Mouse (Mus musculus) intestine, embryonic 16.5 days (tissue): Measurements from ENCODE around the gene Gm21822. TPM values are rescaled to one million over a fixed set of nuclear protein-coding genes. Genes with fewer than 3 reads are reported as not detected.
"Not testable (repeated sequence)": the region's sequence is repeated elsewhere in the genome, so short reads cannot be mapped to it uniquely, and the experiment has no call there.

ENCODE experiments used
- ATAC-seq: fragments of 200-750 bp; cut with Nextera tagmentation; 2 replicates; pipeline ENCODE4 v1.8.0; 2017; ENCODE audit warnings: moderate TSS enrichment, moderate library complexity
- H3K27ac ChIP-seq: fragments of 300-500 bp; sonication (generic); 2 replicates; pipeline ENCODE4 v1.5.1; 2014; ENCODE audit warnings: mild to moderate bottlenecking, low read length
- H3K27me3 ChIP-seq: fragments of 300-500 bp; sonication (generic); replicated peaks from 2 replicates; pipeline ENCODE4 v1.6.1; 2014; ENCODE audit warnings: low read length, control low read depth, mixed read lengths; ENCODE audit not compliant: control insufficient read depth, insufficient read depth
- H3K36me3 ChIP-seq: fragments of 300-500 bp; sonication (generic); 2 replicates; pipeline ENCODE4 v1.6.1; 2014; ENCODE audit warnings: low read length, control low read depth; ENCODE audit not compliant: control insufficient read depth, insufficient read depth
- H3K4me1 ChIP-seq: fragments of 300-500 bp; sonication (generic); 2 replicates; pipeline ENCODE4 v1.6.1; 2014; ENCODE audit warnings: low read length, control low read depth, mixed read lengths; ENCODE audit not compliant: control insufficient read depth, insufficient read depth
- H3K4me2 ChIP-seq: fragments of 300-500 bp; sonication (generic); 2 replicates; pipeline ENCODE4 v1.6.1; 2014; ENCODE audit warnings: low read depth, low read length, control low read depth
- H3K4me3 ChIP-seq: fragments of 300-500 bp; sonication (generic); 2 replicates; pipeline ENCODE4 v1.5.1; 2014; ENCODE audit warnings: mild to moderate bottlenecking, low read length
- H3K9ac ChIP-seq: fragments of 300-500 bp; sonication (generic); 2 replicates; pipeline ENCODE4 v1.6.1; 2014; ENCODE audit warnings: low read depth, low read length
- H3K9me3 ChIP-seq: fragments of 300-500 bp; sonication (generic); 2 replicates; pipeline ENCODE4 v1.6.1; 2016; ENCODE audit warnings: low read length, control low read depth; ENCODE audit not compliant: control insufficient read depth
- WGBS: fragments of 180-500 bp; shearing (Covaris S2); extraction: QIAGEN DNeasy Blood & Tissue Kit; methylation state at CpG from one replicate; pipeline ENCODE4 v1.1.7; 2014; 5-methylcytosine and 5-hydroxymethylcytosine counted together
- polyA plus RNA-seq: library from polyadenylated mRNA; unstranded; fragments of >200 nt; fragmentation: Nextera tagmentation; extraction: Ambion mirVana; gene quantifications from 2 replicates; pipeline ENCODE4 v1.2.1, GENCODE M21; 2015

The Gm21822 gene
- polyA plus RNA-seq = not detected in 2 replicates

DNA sequence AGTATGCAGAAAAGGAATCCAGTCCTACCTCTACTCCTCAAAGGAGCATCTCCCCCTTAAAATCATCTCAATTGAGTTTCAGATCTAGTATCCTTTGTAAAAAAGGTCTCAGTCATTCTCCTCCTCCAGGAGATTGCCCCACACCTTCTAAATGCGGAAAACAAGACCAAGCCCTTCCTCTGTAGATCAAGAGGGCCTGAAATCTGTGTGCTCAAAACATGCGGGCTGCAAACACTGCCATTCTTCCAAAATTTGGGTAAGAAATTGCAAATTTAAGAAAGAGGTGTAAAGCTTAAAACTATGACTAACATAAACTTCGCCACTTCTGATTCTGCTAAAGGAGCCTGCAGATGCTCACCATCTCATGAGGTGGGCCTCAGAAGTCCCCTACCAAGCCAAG is at the start of gene Gm21822:
Gene Gm21822 (plus strand): TSS at position 301 of the 400 bp plus-strand sequence.
- H3K27me3 ChIP-seq = not testable (repeated sequence)

More for the DNA sequence above, at the start of gene Gm21822:
- H3K4me2 ChIP-seq, H3K4me1 ChIP-seq, H3K36me3 ChIP-seq, H3K27ac ChIP-seq, H3K4me3 ChIP-seq, H3K9ac ChIP-seq, H3K9me3 ChIP-seq, ATAC-seq: not testable (repeated sequence)
- WGBS = no CpG with 5 or more reads among the region's 3 CpGs
